Mouse (Mus musculus) thymus, adult 2 months (tissue): ENCODE data around the gene C9.

Experiments used
- CTCF ChIP-seq: fragments of 200-500 bp; IDR thresholded peaks from 2 replicates; pipeline ENCODE4 v1.5.1; 2012; ENCODE audit warnings: mild to moderate bottlenecking, control low read depth, low read length, moderate library complexity, borderline replicate concordance; ENCODE audit not compliant: control insufficient read depth, poor library complexity, insufficient read depth; ENCODE audit errors: extremely low read depth
- POLR2A ChIP-seq: fragments of 200-500 bp; IDR thresholded peaks from 2 replicates; pipeline ENCODE4 v1.6.1; 2012; ENCODE audit warnings: mild to moderate bottlenecking, low read length, control low read depth, moderate library complexity; ENCODE audit not compliant: control insufficient read depth, poor library complexity, insufficient read depth; ENCODE audit errors: extremely low read depth

DNA sequence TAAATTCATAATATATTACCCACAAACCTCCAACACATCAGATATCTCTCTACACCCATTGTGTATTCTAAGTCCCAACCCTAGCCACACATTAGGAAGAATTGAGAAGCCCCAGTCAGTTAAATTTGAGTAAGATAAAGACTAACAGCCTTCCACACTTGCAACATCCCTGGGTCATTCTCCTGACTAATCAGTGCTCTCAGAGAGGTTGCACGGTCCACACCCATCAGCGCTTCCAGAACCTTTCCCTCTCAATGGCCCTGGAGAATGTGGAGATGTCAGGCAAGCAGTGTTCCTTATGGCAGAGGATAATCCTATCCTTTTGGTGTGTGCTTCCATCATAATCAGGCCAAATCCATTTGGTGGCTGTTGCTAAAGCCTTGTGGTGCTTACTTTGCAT, 675 bp upstream of the C9 start:
- no peak for TF ChIP-seq POLR2A
- no peak for TF ChIP-seq CTCF
